Mouse (Mus musculus): ENCODE measurements at regions not wholly inside any gene's neighbourhood (a gene's known extent, or its start where the extent isn't known, plus 50 kb on each side); places are given as distances from the start of the nearest gene placed in this dataset.

DNA sequence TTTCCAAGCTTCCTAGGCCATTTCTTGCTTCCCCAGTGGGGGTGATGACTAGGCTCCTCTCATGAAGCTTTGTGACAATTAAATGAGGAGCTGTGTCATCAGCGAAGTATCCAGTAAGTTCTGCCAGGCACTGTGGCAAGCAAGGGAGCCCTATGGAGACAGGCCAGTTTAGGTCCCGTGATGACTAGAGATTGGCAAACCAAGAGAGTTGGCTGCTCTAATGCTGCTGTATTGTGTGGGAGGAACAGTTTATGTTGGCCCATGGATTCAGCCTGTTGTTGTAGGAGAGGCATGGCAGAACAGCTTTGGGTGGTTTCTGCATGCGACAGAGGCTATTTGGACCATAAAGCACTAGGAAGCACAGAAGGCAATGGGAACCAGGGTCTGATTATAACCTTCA is 86.4 kb upstream of the Zfp618 start:
- TF ChIP-seq CTCF (IDR thresholded peaks at IDR 0.05; ENCODE audit: control insufficient read depth, insufficient read depth, low read length) (no peak), POLR2A (IDR thresholded peaks at IDR 0.05; ENCODE audit: borderline replicate concordance, control insufficient read depth, low read depth, low read length) (no peak)

Data from bone marrow, adult 2 months (tissue).